Mouse (Mus musculus): ENCODE measurements around the gene Spg11. TPM values are rescaled to one million over a fixed set of nuclear protein-coding genes. Genes with fewer than 3 reads are reported as not detected.

Gene Spg11
- total RNA-seq (2014; rRNA removed; ENCODE audit: low replicate concordance) (11.0 and 15.7 TPM in 2 replicates), polyA plus RNA-seq (2015; fragmentation: Nextera tagmentation; extraction: Ambion mirVana) (2.2 and 2.7 TPM in 2 replicates)

GRCm38 (mm10) chr2:122117961-122118958 is at the start of gene Spg11:
Gene Spg11, minus strand, starts transcription at chr2:122118386.
- peak within 1 kb of the TSS; percentile 71 for H3K4me2 ChIP-seq (ENCODE audit: low read depth, low read length)
- peaks cover 11% of the 10 kb centered on the region for H3K36me3 ChIP-seq (replicated peaks; ENCODE audit: control insufficient read depth, insufficient read depth, low read length)
- ATAC-seq (ENCODE audit: insufficient read depth, low read depth): peak; percentile 100
- WGBS: under 1% methylated on average over 47 of the region's 47 CpGs
- DNase-seq (ENCODE audit: low spot score): peak; percentile 96
- no peaks in the 10 kb centered on the region for H3K9me3 ChIP-seq (replicated peaks; ENCODE audit: control insufficient read depth, low read length)
- H3K27ac ChIP-seq (ENCODE audit: low read depth): peak within 1 kb of the TSS; percentile 95
- peaks cover 13% of the 10 kb centered on the region; the same call in 1 of the 2 replicates for H3K4me1 ChIP-seq (ENCODE audit: control insufficient read depth, insufficient read depth)
- peak within 1 kb of the TSS; percentile 95 for H3K9ac ChIP-seq (replicated peaks; ENCODE audit: low read depth, low read length)
- TF ChIP-seq EP300 (IDR thresholded peaks at IDR 0.05; ENCODE audit: low read depth): peak; percentile 94
- TF ChIP-seq CTCF (IDR thresholded peaks at IDR 0.05; ENCODE audit: low read depth): no peak; the same call in 1 of the 2 replicates
- H3K27me3 ChIP-seq (ENCODE audit: control insufficient read depth, insufficient read depth, low read length): no peaks in the 10 kb centered on the region
- peak within 1 kb of the TSS; percentile 84 for H3K4me3 ChIP-seq (ENCODE audit: low read depth, low read length)

GRCm38 (mm10) chr2:122164293-122164692 is 46.1 kb upstream of the Spg11 start:
- no peaks in the 10 kb centered on the region for H3K9me3 ChIP-seq (replicated peaks; ENCODE audit: control insufficient read depth, low read length)
- no peak overlapping the region for H3K27ac ChIP-seq (ENCODE audit: low read depth)
- peaks cover 4% of the 10 kb centered on the region for H3K4me1 ChIP-seq (ENCODE audit: control insufficient read depth, insufficient read depth)
- H3K4me3 ChIP-seq (ENCODE audit: low read depth, low read length): no peak overlapping the region
- no peak for TF ChIP-seq EP300 (IDR thresholded peaks at IDR 0.05; ENCODE audit: low read depth)
- no peak for TF ChIP-seq CTCF (IDR thresholded peaks at IDR 0.05; ENCODE audit: low read depth)
- 69% methylated on average over 11 of the region's 11 CpGs for WGBS
- DNase-seq (ENCODE audit: low spot score) (no peak), ATAC-seq (ENCODE audit: insufficient read depth, low read depth) (no peak)
- no peaks in the 10 kb centered on the region for H3K27me3 ChIP-seq (ENCODE audit: control insufficient read depth, insufficient read depth, low read length)
- no peak overlapping the region for H3K9ac ChIP-seq (replicated peaks; ENCODE audit: low read depth, low read length)
- H3K4me2 ChIP-seq (ENCODE audit: low read depth, low read length): peak overlapping the region; percentile 4; the same call in 1 of the 2 replicates
- no peaks in the 10 kb centered on the region for H3K36me3 ChIP-seq (replicated peaks; ENCODE audit: control insufficient read depth, insufficient read depth, low read length)

- Histone ChIP-seq H3K4me3 (ENCODE audit: low read depth, low read length) (no peak overlapping the region), H3K9me3 (replicated peaks; ENCODE audit: control insufficient read depth, low read length) (no peaks in the 10 kb centered on the region), H3K4me1 (ENCODE audit: control insufficient read depth, insufficient read depth) (peaks cover 4% of the 10 kb centered on the region), H3K4me2 (ENCODE audit: low read depth, low read length) (peak overlapping the region; percentile 4; the same call in 1 of the 2 replicates), H3K27me3 (ENCODE audit: control insufficient read depth, insufficient read depth, low read length) (no peaks in the 10 kb centered on the region), H3K9ac (replicated peaks; ENCODE audit: low read depth, low read length) (no peak overlapping the region), H3K36me3 (replicated peaks; ENCODE audit: control insufficient read depth, insufficient read depth, low read length) (no peaks in the 10 kb centered on the region), H3K27ac (ENCODE audit: low read depth) (no peak overlapping the region)
- WGBS: 68% methylated on average over 13 of the region's 13 CpGs
- ATAC-seq (ENCODE audit: insufficient read depth, low read depth) (no peak), DNase-seq (ENCODE audit: low spot score) (no peak)
- TF ChIP-seq CTCF (IDR thresholded peaks at IDR 0.05; ENCODE audit: low read depth) (no peak), EP300 (IDR thresholded peaks at IDR 0.05; ENCODE audit: low read depth) (no peak)
Observed at GRCm38 (mm10) chr2:122163430-122164195, 45.4 kb upstream of the Spg11 start.

- H3K4me3 ChIP-seq (ENCODE audit: low read depth, low read length): no peak overlapping the region
- H3K36me3 ChIP-seq (replicated peaks; ENCODE audit: control insufficient read depth, insufficient read depth, low read length): no peaks in the 10 kb centered on the region
- H3K27ac ChIP-seq (ENCODE audit: low read depth): no peak overlapping the region
- TF ChIP-seq CTCF (IDR thresholded peaks at IDR 0.05; ENCODE audit: low read depth): no peak
- no peak for TF ChIP-seq EP300 (IDR thresholded peaks at IDR 0.05; ENCODE audit: low read depth)
- H3K9ac ChIP-seq (replicated peaks; ENCODE audit: low read depth, low read length): no peak overlapping the region
- no peak for DNase-seq (ENCODE audit: low spot score)
- no peak overlapping the region for H3K4me2 ChIP-seq (ENCODE audit: low read depth, low read length)
- no peaks in the 10 kb centered on the region for H3K27me3 ChIP-seq (ENCODE audit: control insufficient read depth, insufficient read depth, low read length)
- ATAC-seq (ENCODE audit: insufficient read depth, low read depth): no peak
- 83% methylated on average over 2 of the region's 2 CpGs for WGBS
- H3K9me3 ChIP-seq (replicated peaks; ENCODE audit: control insufficient read depth, low read length): no peaks in the 10 kb centered on the region
- peaks cover 4% of the 10 kb centered on the region for H3K4me1 ChIP-seq (ENCODE audit: control insufficient read depth, insufficient read depth)
Observed at GRCm38 (mm10) chr2:122162529-122162928, 44.3 kb upstream of the Spg11 start.

- Histone ChIP-seq H3K27ac (ENCODE audit: low read depth) (peak overlapping the region; percentile 61), H3K4me2 (ENCODE audit: low read depth, low read length) (0 out of 2 replicates have a peak overlapping the region, but pooled peaks have one; percentile 17), H3K27me3 (ENCODE audit: control insufficient read depth, insufficient read depth, low read length) (no peaks in the 10 kb centered on the region), H3K4me3 (ENCODE audit: low read depth, low read length) (no peak overlapping the region), H3K36me3 (replicated peaks; ENCODE audit: control insufficient read depth, insufficient read depth, low read length) (no peaks in the 10 kb centered on the region), H3K4me1 (ENCODE audit: control insufficient read depth, insufficient read depth) (peaks cover 4% of the 10 kb centered on the region), H3K9ac (replicated peaks; ENCODE audit: low read depth, low read length) (no peak overlapping the region), H3K9me3 (replicated peaks; ENCODE audit: control insufficient read depth, low read length) (no peaks in the 10 kb centered on the region)
- peak; percentile 85 for DNase-seq (ENCODE audit: low spot score)
- TF ChIP-seq CTCF (IDR thresholded peaks at IDR 0.05; ENCODE audit: low read depth): no peak
- TF ChIP-seq EP300 (IDR thresholded peaks at IDR 0.05; ENCODE audit: low read depth): no peak
- 9% methylated on average over 4 of the region's 4 CpGs for WGBS
- peak; percentile 79 for ATAC-seq (ENCODE audit: insufficient read depth, low read depth)
Observed at GRCm38 (mm10) chr2:122161542-122161941, 43.4 kb upstream of the Spg11 start.
